Mouse (Mus musculus) cerebellum, adult 2 months (tissue): ENCODE measurements around the gene Strip2. TPM values are rescaled to one million over a fixed set of nuclear protein-coding genes. Genes with fewer than 3 reads are reported as not detected.

ENCODE experiments used
- DNase-seq, 2 experiments: peaks; one replicate each; pipeline ENCODE4 v3.0.0; 2021
- H3K27ac ChIP-seq: fragments of 200-500 bp; 2 replicates; pipeline ENCODE4 v1.5.1; 2012; ENCODE audit warnings: low read length, control low read depth, inconsistent platforms; ENCODE audit not compliant: insufficient read depth
- H3K27me3 ChIP-seq: fragments of 200-500 bp; 2 replicates; pipeline ENCODE4 v1.6.1; 2012; ENCODE audit warnings: inconsistent platforms, mild to moderate bottlenecking, low read length, moderate library complexity; ENCODE audit not compliant: control insufficient read depth, insufficient read depth
- H3K4me1 ChIP-seq: fragments of 200-500 bp; 2 replicates; pipeline ENCODE4 v1.6.1; 2011; ENCODE audit warnings: low read length; ENCODE audit not compliant: control insufficient read depth, insufficient read depth
- H3K4me3 ChIP-seq: fragments of 200-500 bp; replicated peaks from 2 replicates; pipeline ENCODE3; 2011; ENCODE audit warnings: mild to moderate bottlenecking, low read depth, low read length, control low read depth; ENCODE audit not compliant: insufficient read depth
- CTCF ChIP-seq: fragments of 200-500 bp; IDR thresholded peaks from 2 replicates; pipeline ENCODE4 v1.5.1; 2011; ENCODE audit warnings: low read depth, mild to moderate bottlenecking, control low read depth, low read length, moderate library complexity, borderline replicate concordance; ENCODE audit not compliant: insufficient read depth
- POLR2A ChIP-seq: fragments of 200-500 bp; IDR thresholded peaks from 2 replicates; pipeline ENCODE4 v1.6.1; 2011; ENCODE audit warnings: low read length, control low read depth, borderline replicate concordance; ENCODE audit not compliant: insufficient read depth
- WGBS: fragments of 180-500 bp; shearing (Covaris S2); methylation state at CpG from one replicate; pipeline ENCODE4 v1.1.7; 2018; 5-methylcytosine and 5-hydroxymethylcytosine counted together
- polyA plus RNA-seq: library from polyadenylated mRNA; depleted of rRNA; stranded (reverse); fragments of >200 nt; gene quantifications from 2 replicates; pipeline ENCODE4 v1.2.3, GENCODE M21; 2012; rRNA removed

Strip2 gene
- polyA plus RNA-seq, 1 experiment: 46.0 TPM

- no peak overlapping the region for H3K4me3 ChIP-seq
- H3K4me1 ChIP-seq: no peaks in the 10 kb centered on the region
- no peak for TF ChIP-seq CTCF
- TF ChIP-seq POLR2A: no peak
- no peak for DNase-seq
- no peaks in the 10 kb centered on the region for H3K27me3 ChIP-seq
- no peak overlapping the region for H3K27ac ChIP-seq
- 70% methylated on average over 6 of the region's 6 CpGs for WGBS
Measured at GRCm38 (mm10) chr6:29985986-29986385, 69.2 kb downstream of the Strip2 start.

GRCm38 (mm10) chr6:29987246-29987645 is 70.4 kb downstream of the Strip2 start:
- no peak overlapping the region for H3K27ac ChIP-seq
- no peak for DNase-seq
- 66% methylated on average over 3 of the region's 3 CpGs for WGBS

GRCm38 (mm10) chr6:29998140-29998539 is 81.3 kb downstream of the Strip2 start:
- Histone ChIP-seq H3K4me1 (no peaks in the 10 kb centered on the region), H3K27me3 (no peaks in the 10 kb centered on the region), H3K4me3 (no peak overlapping the region), H3K27ac (no peak overlapping the region)
- WGBS: 72% methylated on average over 9 of the region's 9 CpGs
- TF ChIP-seq CTCF (no peak), POLR2A (no peak)
- DNase-seq: no peak

More at GRCm38 (mm10) chr6:29987246-29987645, 70.4 kb downstream of the Strip2 start:
- H3K4me3 ChIP-seq: no peak overlapping the region
- no peaks in the 10 kb centered on the region for H3K27me3 ChIP-seq
- TF ChIP-seq CTCF: no peak
- TF ChIP-seq POLR2A: no peak
- H3K4me1 ChIP-seq: no peaks in the 10 kb centered on the region

- H3K27ac ChIP-seq: no peak overlapping the region
- 69% methylated on average over 4 of the region's 4 CpGs for WGBS
- H3K27me3 ChIP-seq: no peaks in the 10 kb centered on the region
- DNase-seq: no peak
- no peaks in the 10 kb centered on the region for H3K4me1 ChIP-seq
- no peak overlapping the region for H3K4me3 ChIP-seq
- TF ChIP-seq POLR2A: no peak
- no peak for TF ChIP-seq CTCF
Measured at GRCm38 (mm10) chr6:29998771-29999170, 82.0 kb downstream of the Strip2 start.

GRCm38 (mm10) chr6:30002628-30003027 is 85.8 kb downstream of the Strip2 start:
- H3K27ac ChIP-seq: no peak overlapping the region
- 51% methylated on average over 9 of the region's 9 CpGs for WGBS
- no peak for DNase-seq
- H3K4me1 ChIP-seq: no peaks in the 10 kb centered on the region
- no peaks in the 10 kb centered on the region for H3K27me3 ChIP-seq
- H3K4me3 ChIP-seq: no peak overlapping the region
- no peak for TF ChIP-seq POLR2A
- TF ChIP-seq CTCF: no peak

- no peak for DNase-seq
- Histone ChIP-seq H3K4me1 (no peaks in the 10 kb centered on the region), H3K27me3 (no peaks in the 10 kb centered on the region), H3K27ac (no peak overlapping the region), H3K4me3 (no peak overlapping the region)
- TF ChIP-seq CTCF (no peak), POLR2A (no peak)
- 100% methylated on average over 1 of the region's 1 CpGs for WGBS
Measured at GRCm38 (mm10) chr6:30005851-30006250, 89.0 kb downstream of the Strip2 start.

- TF ChIP-seq POLR2A: no peak
- TF ChIP-seq CTCF: no peak
- DNase-seq: no peak
- no peaks in the 10 kb centered on the region for H3K27me3 ChIP-seq
- H3K4me1 ChIP-seq: no peaks in the 10 kb centered on the region
- 55% methylated on average over 7 of the region's 7 CpGs for WGBS
- no peak overlapping the region for H3K27ac ChIP-seq
- H3K4me3 ChIP-seq: no peak overlapping the region
Measured at GRCm38 (mm10) chr6:30009204-30009603, 92.4 kb downstream of the Strip2 start.

Other genes starting within 250 kb of the Strip2 start
- 27.2 and 27.9 TPM in 2 replicates for gene Tspan33, start 222.8 kb upstream of the Strip2 start, polyA plus RNA-seq
- 12.6 and 13.6 TPM in 2 replicates for gene Smo, start 181.5 kb upstream of the Strip2 start, polyA plus RNA-seq
- 123 and 125 TPM in 2 replicates for gene Ahcyl2, start 149.0 kb upstream of the Strip2 start, polyA plus RNA-seq
- 29.3 and 29.6 TPM in 2 replicates for gene Nrf1, start 131.0 kb downstream of the Strip2 start, polyA plus RNA-seq